In genomic region chr19:23892633-23893032, GRCm38 (mm10) we compare ENCODE assay signal across 8 mouse cellular contexts.
DNase-seq lines count a peak whose midpoint lies in the region; ATAC-seq and TF ChIP-seq lines count a peak whose summit lies in the region.

No protein-coding gene starts in this region.

- WGBS in lung, postnatal 0 days: 26% methylated on average over 37 of the region's 37 CpGs
- WGBS in liver, embryonic 13.5 days (ENCODE audit: insufficient replicate concordance): 25% methylated on average over 34 of the region's 37 CpGs

- H3K4me3 ChIP-seq in lung, postnatal 0 days (ENCODE audit: low read depth, low read length): peak overlapping the region; percentile 27
- peak overlapping the region; percentile 37 for H3K4me3 ChIP-seq in liver, embryonic 13.5 days (replicated peaks)

- no peaks in the 10 kb centered on the region; the same call in 1 of the 2 replicates for H3K4me1 ChIP-seq in lung, postnatal 0 days (ENCODE audit: insufficient read depth, low read depth, low read length)
- H3K4me1 ChIP-seq in liver, embryonic 13.5 days (replicated peaks): no peaks in the 10 kb centered on the region

- H3K4me2 ChIP-seq in lung, postnatal 0 days (replicated peaks; ENCODE audit: low read depth, low read length): peak overlapping the region; percentile 51
- H3K4me2 ChIP-seq in liver, embryonic 13.5 days: peak overlapping the region; percentile 46

- no peak overlapping the region for H3K9ac ChIP-seq in lung, postnatal 0 days (replicated peaks; ENCODE audit: low read depth)
- no peak overlapping the region for H3K9ac ChIP-seq in liver, embryonic 13.5 days

- no peak for ATAC-seq in lung, postnatal 0 days
- ATAC-seq in liver, embryonic 13.5 days (ENCODE audit: low read depth): no peak

- TF ChIP-seq CTCF in lung, postnatal 0 days (IDR thresholded peaks at IDR 0.05): no peak

- TF ChIP-seq EP300 in lung, postnatal 0 days (IDR thresholded peaks at IDR 0.05): no peak

- H3K27me3 ChIP-seq in lung, postnatal 0 days (replicated peaks; ENCODE audit: insufficient read depth, low read length): peaks cover 23% of the 10 kb centered on the region
- peaks cover 37% of the 10 kb centered on the region for H3K27me3 ChIP-seq in liver, embryonic 13.5 days

- H3K27ac ChIP-seq in lung, postnatal 0 days (ENCODE audit: low read length): no peak overlapping the region
- H3K27ac ChIP-seq in liver, embryonic 13.5 days: no peak overlapping the region

- H3K9me3 ChIP-seq in lung, postnatal 0 days (ENCODE audit: low read length): no peaks in the 10 kb centered on the region
- no peaks in the 10 kb centered on the region for H3K9me3 ChIP-seq in liver, embryonic 13.5 days (replicated peaks)

- no peaks in the 10 kb centered on the region for H3K36me3 ChIP-seq in lung, postnatal 0 days (ENCODE audit: insufficient read depth, low read length)
- H3K36me3 ChIP-seq in liver, embryonic 13.5 days: no peaks in the 10 kb centered on the region

- peak; percentile 9 for DNase-seq in embryo, embryonic 9.5 days (ENCODE audit: extremely low spot score)
- no peak for DNase-seq in embryo, embryonic 10.5 days (ENCODE audit: low spot score)
- DNase-seq in lung, postnatal 0 days (ENCODE audit: low spot score): no peak
- no peak for DNase-seq in lung, postnatal 25 days (ENCODE audit: low spot score)
- DNase-seq in liver, embryonic 13.5 days: no peak
- peak; percentile 46 for DNase-seq in testis, postnatal 14 days (ENCODE audit: low spot score)
- DNase-seq in thymus, postnatal 25 days: no peak
- DNase-seq in gastrocnemius, adult 18-20 months (ENCODE audit: low spot score): no peak

Comparison
In these comparisons a context has a peak if more than half of its experiments do, and no peak if none do; other contexts are left out.
1. DNase-seq: peak in embryo, embryonic 9.5 days (single experiment) and testis, postnatal 14 days (single experiment); none in embryo, embryonic 10.5 days (single experiment), lung, postnatal 0 days (single experiment), lung, postnatal 25 days (single experiment), liver, embryonic 13.5 days (single experiment), thymus, postnatal 25 days (single experiment) and gastrocnemius, adult 18-20 months (single experiment).